Mouse (Mus musculus) MEL (cell line): Measurements from ENCODE around the gene Eno2. TPM values are rescaled to one million over a fixed set of nuclear protein-coding genes. Genes with fewer than 3 reads are reported as not detected.
"Not testable (repeated sequence)": the region's sequence is repeated elsewhere in the genome, so short reads cannot be mapped to it uniquely, and the experiment has no call there.

Experiments used
- DNase-seq: peaks from one replicate; pipeline ENCODE4 v3.0.0; 2011; ENCODE audit warnings: low read depth, low spot score
- H3K27ac ChIP-seq: 2 replicates; pipeline ENCODE4 v1.5.1; 2012; ENCODE audit warnings: low read depth, mild to moderate bottlenecking, control low read depth, low read length, moderate library complexity; ENCODE audit not compliant: control insufficient read depth
- H3K27me3 ChIP-seq, 2 experiments: fragments of 150-350 bp in 1 of 2; sonication (generic) in 1 of 2; 2 replicates each; pipeline ENCODE4 v1.6.1; 2012; ENCODE audit warnings: low read length in 2 of 2, mild to moderate bottlenecking in 2 of 2, improper control_type of control experiment in 1 of 2, moderate library complexity in 1 of 2; ENCODE audit not compliant: insufficient read depth in 2 of 2, control insufficient read depth in 1 of 2
- H3K36me3 ChIP-seq, 2 experiments: 2 replicates each; pipeline ENCODE4 v1.6.1; 2012 to 2014; ENCODE audit warnings: low read length in 2 of 2, improper control_type of control experiment in 1 of 2, inconsistent platforms in 1 of 2, mild to moderate bottlenecking in 1 of 2; ENCODE audit not compliant: insufficient read depth in 2 of 2, control insufficient read depth in 1 of 2
- H3K4me1 ChIP-seq, 2 experiments: fragments of 150-350 bp in 1 of 2; sonication (generic) in 1 of 2; 2 replicates each; pipeline ENCODE4 v1.6.1; 2012; ENCODE audit warnings: low read length in 2 of 2, improper control_type of control experiment in 1 of 2, mild to moderate bottlenecking in 1 of 2; ENCODE audit not compliant: insufficient read depth in 2 of 2, control insufficient read depth in 1 of 2
- H3K4me3 ChIP-seq, 2 experiments: fragments of 150-350 bp in 1 of 2; sonication (generic) in 1 of 2; 2 replicates each; pipeline ENCODE4 v1.5.1; 2012; ENCODE audit warnings: low read depth in 2 of 2, low read length in 2 of 2, mild to moderate bottlenecking in 2 of 2, moderate library complexity in 2 of 2, control low read depth in 1 of 2, improper control_type of control experiment in 1 of 2; ENCODE audit not compliant: control insufficient read depth in 1 of 2, insufficient read depth in 1 of 2
- H3K79me2 ChIP-seq: 2 replicates; pipeline ENCODE4 v1.6.1; 2012; ENCODE audit warnings: mild to moderate bottlenecking, low read length, moderate library complexity; ENCODE audit not compliant: control insufficient read depth, poor library complexity, insufficient read depth
- H3K9ac ChIP-seq: 2 replicates; pipeline ENCODE4 v1.6.1; 2012; ENCODE audit warnings: low read depth, mild to moderate bottlenecking, control low read depth, low read length, moderate library complexity; ENCODE audit not compliant: control insufficient read depth, poor library complexity, severe bottlenecking
- H3K9me3 ChIP-seq: fragments of 150-350 bp; sonication (generic); replicated peaks from 2 replicates; pipeline ENCODE4 v1.6.1; 2012; ENCODE audit warnings: mild to moderate bottlenecking, low read length, improper control_type of control experiment, moderate library complexity; ENCODE audit not compliant: insufficient read depth
- MEF2A ChIP-seq: IDR thresholded peaks from 2 replicates; pipeline ENCODE4 v1.6.1; 2014; ENCODE audit warnings: low read depth, mild to moderate bottlenecking, inconsistent platforms, low read length, improper control_type of control experiment; ENCODE audit not compliant: poor library complexity, insufficient replicate concordance, severe bottlenecking; ENCODE audit errors: extremely low read depth
- MYB ChIP-seq: IDR thresholded peaks from 2 replicates; pipeline ENCODE4 v1.6.1; 2011; ENCODE audit warnings: mild to moderate bottlenecking, low read depth, low read length, improper control_type of control experiment
- MYC ChIP-seq: IDR thresholded peaks from 2 replicates; pipeline ENCODE4 v1.6.1; 2011; ENCODE audit warnings: low read depth, mild to moderate bottlenecking, low read length, improper control_type of control experiment, moderate library complexity
- NRF1 ChIP-seq: IDR thresholded peaks from 2 replicates; pipeline ENCODE4 v1.6.1; 2014; ENCODE audit warnings: low read depth, mild to moderate bottlenecking, inconsistent platforms, low read length, improper control_type of control experiment, moderate library complexity; ENCODE audit not compliant: poor library complexity, insufficient read depth, severe bottlenecking
- RCOR1 ChIP-seq: IDR thresholded peaks from 2 replicates; pipeline ENCODE4 v1.6.1; 2012; ENCODE audit warnings: low read depth, mild to moderate bottlenecking, inconsistent platforms, low read length, improper control_type of control experiment
- TBP ChIP-seq: IDR thresholded peaks from 2 replicates; pipeline ENCODE4 v1.8.0; 2011; ENCODE audit warnings: low read depth, low read length, improper control_type of control experiment
- USF2 ChIP-seq, 2 experiments: IDR thresholded peaks; 2 replicates each; pipeline ENCODE4 v1.6.1; 2011 to 2012; ENCODE audit warnings: improper control_type of control experiment in 2 of 2, low read length in 2 of 2, borderline replicate concordance in 1 of 2, inconsistent platforms in 1 of 2, low read depth in 1 of 2, mild to moderate bottlenecking in 1 of 2; ENCODE audit not compliant: insufficient read depth in 1 of 2
- ZC3H11A ChIP-seq: IDR thresholded peaks from 2 replicates; pipeline ENCODE4 v1.6.1; 2012; ENCODE audit warnings: low read depth, mild to moderate bottlenecking, inconsistent platforms, low read length, improper control_type of control experiment
- ZNF384 ChIP-seq: IDR thresholded peaks from 2 replicates; pipeline ENCODE4 v1.6.1; 2012; ENCODE audit warnings: low read depth, mild to moderate bottlenecking, inconsistent platforms, low read length, improper control_type of control experiment
- polyA plus RNA-seq, 2 experiments: library from polyadenylated mRNA; stranded (reverse) in 1 of 2; unstranded in 1 of 2; fragments of >175 nt in 1 of 2; fragments of >200 nt in 1 of 2; gene quantifications; 2 replicates each; pipeline versions ENCODE4 v1.2.1 to v1.2.4; 2012; ENCODE audit warnings: low replicate concordance in 2 of 2, low read depth in 1 of 2; ENCODE audit not compliant: insufficient read length in 2 of 2, insufficient read depth in 1 of 2, missing spikeins in 1 of 2
- total RNA-seq: library from RNA; depleted of rRNA; stranded (reverse); fragments of 300-350 nt; gene quantifications from 2 replicates; pipeline ENCODE4 v1.2.3, GENCODE M21; 2012

Gene Eno2
- total and polyA plus RNA-seq, 3 experiments, result 3.2 to 12.5 TPM; not detected in 1

DNA sequence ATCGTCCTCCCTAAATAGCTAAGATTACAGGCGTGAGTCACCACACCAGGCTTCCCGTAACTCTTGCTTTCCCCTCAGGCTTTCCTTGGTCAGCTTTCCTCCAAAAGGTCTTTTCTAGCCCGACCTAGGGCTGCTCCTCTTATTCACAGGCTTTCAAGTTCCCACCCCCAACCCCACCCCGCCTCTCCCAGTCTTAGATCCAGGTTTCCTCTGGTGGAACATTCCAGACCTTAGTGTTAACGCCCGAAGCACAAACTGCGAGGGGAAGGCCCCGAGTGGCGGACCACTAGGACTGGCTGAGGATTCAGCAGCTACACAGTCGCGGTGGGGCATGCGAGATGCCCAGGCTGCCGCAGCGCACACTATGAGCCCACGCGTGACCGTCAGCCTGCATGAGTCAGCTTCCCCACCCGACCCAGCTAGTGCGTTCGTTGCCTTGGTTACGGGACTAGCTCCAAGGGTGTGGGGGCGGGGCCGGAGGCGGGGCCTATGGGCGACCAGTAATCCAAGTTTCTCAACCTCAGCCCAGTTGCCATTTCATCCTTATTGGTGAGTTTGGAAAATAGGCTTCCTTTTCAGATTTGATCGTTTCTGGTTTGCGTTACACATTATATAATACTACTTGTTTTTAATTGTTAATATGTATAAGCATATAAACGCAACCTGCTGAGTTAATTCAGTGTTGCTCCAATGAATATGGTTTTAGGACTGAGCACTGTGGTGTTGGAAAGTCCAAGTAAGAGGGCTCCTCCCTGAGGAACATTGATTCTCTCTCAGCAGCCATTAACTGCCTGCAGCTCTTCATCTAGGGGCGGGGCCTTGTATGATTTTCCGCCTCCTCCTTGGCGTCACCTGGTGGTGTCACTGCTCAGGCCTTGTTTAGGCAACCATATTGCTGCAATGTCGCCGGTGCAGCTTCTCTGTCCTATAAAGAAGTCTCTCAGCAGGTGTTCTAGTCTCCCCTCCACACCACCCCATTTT is 36.2 kb upstream of the Eno2 start (continued):
- TF ChIP-seq MYC (0 out of 2 replicates have a peak, but pooled peaks have one; percentile 31), USF2 (IDR thresholded peaks at IDR 0.05; ENCODE audit: borderline replicate concordance in 1 of 2, insufficient read depth in 1 of 2, low read depth in 1 of 2, low read length in 2 of 2) (no peak), RCOR1 (0 out of 2 replicates have a peak, but pooled peaks have one; percentile 5), MYB (no peak)

DNA sequence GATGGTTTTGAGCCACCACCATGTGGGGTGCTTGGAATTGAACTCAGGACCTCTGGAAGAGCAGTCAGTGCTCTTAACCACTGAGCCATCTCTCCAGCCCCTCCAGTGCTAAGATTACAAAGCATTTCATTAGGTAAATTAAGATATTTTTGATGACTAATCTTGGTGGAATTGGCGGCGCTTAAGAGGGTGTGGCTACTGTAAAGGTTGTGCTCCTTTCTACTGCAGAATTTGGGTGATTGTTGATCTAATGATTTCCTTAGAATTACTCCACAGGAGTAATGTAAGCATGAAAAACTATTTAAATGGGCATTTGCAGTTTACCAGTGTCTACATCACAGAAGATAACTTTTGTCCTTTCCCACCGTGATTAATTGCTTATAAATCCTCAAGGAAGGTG is 34.9 kb upstream of the Eno2 start:
- H3K27me3 ChIP-seq, result no peaks in the 10 kb centered on the region
- H3K4me1 ChIP-seq, result peaks cover 0 to 22% of the 10 kb centered on the region in 2 experiments; a peak in 2 of 4 replicates
- H3K79me2 ChIP-seq, result peaks cover 2% of the 10 kb centered on the region; the same call in 1 of the 2 replicates
- H3K27ac ChIP-seq, result peak overlapping the region; percentile 92; the same call in 1 of the 2 replicates
- H3K4me3 ChIP-seq, result peak overlapping the region in 1 of 2 experiments; percentile 61; a peak in 1 of 4 replicates
- DNase-seq, result peak; percentile 67
- no peaks in the 10 kb centered on the region for H3K9me3 ChIP-seq
- peak overlapping the region; percentile 8; the same call in 1 of the 2 replicates for H3K9ac ChIP-seq
- peaks cover 0 to 9% of the 10 kb centered on the region in 2 experiments; a peak in 2 of 4 replicates for H3K36me3 ChIP-seq
- TF ChIP-seq MEF2A, result no peak
- no peak for TF ChIP-seq NRF1
- TF ChIP-seq ZNF384, result no peak
- TF ChIP-seq TBP, result peak; percentile 95
- no peak for TF ChIP-seq ZC3H11A

DNA sequence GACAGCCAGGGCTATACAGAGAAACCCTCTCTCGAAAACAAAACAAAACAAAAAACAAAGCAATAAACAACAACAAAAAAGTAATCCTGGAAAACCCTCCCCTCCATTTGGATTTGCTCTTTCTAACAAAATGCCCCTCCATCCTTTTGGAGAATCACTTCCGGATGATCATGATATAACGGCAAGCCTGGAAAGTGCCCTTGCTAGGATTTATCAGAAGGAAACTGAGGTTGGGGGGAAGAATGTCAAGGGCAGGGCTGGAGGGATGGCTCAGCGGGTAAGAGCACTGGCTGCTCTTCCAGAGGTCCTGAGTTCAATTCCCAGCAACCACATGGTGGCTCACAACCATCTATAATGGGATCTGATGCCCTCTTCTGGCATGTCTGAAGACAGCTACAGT is 34.2 kb upstream of the Eno2 start:
- H3K79me2 ChIP-seq, DNase-seq, H3K9ac ChIP-seq, H3K9me3 ChIP-seq, H3K36me3 ChIP-seq, H3K27me3 ChIP-seq, H3K4me3 ChIP-seq, H3K27ac ChIP-seq: not testable (repeated sequence)
- H3K4me1 ChIP-seq, result peaks cover 0 to 22% of the 10 kb centered on the region in 2 experiments; a peak in 2 of 4 replicates
